Mouse (Mus musculus) spleen, adult 2 months (tissue): Measurements from ENCODE around the gene OR5BS1P.

Source experiments
- CTCF ChIP-seq: fragments of 200-500 bp; IDR thresholded peaks from 2 replicates; pipeline ENCODE4 v1.5.1; 2011; ENCODE audit warnings: mild to moderate bottlenecking, inconsistent platforms; ENCODE audit not compliant: insufficient read depth, insufficient read length, insufficient replicate concordance; ENCODE audit errors: extremely low read depth
- POLR2A ChIP-seq: fragments of 200-500 bp; IDR thresholded peaks from 2 replicates; pipeline ENCODE4 v1.6.1; 2011; ENCODE audit warnings: low read depth, low read length, inconsistent platforms

DNA sequence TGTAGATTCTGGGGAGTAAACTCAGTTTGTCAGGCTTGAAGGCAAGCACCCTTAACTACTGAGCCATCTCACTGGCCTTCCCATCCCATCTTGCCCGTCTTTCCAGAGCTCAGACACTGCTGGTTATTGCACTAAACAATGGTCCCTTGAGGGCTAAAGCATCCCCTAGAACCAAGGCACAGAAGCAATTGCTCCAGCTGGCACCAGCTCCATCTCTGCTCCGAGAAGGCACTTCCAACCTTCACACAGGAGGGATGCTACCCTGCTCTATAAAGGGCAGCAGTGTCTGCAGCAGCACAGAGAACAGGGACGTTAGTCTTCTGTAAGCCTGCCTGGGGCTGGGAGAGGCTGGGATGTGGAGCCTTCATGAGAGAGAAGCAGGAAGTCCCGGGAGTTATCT lies 22.4 kb downstream of the OR5BS1P start, which contains the start of gene Olfr279:
- no peak for TF ChIP-seq CTCF
- TF ChIP-seq POLR2A, result no peak
